Mouse (Mus musculus) megakaryocyte, embryonic 14.5 days (primary cell): Measurements from ENCODE around the gene Adgra3. TPM values are rescaled to one million over a fixed set of nuclear protein-coding genes. Genes with fewer than 3 reads are reported as not detected.

ENCODE experiments used
- H3K27me3 ChIP-seq: replicated peaks from 2 replicates; pipeline ENCODE3; 2012; ENCODE audit warnings: inconsistent platforms
- H3K36me3 ChIP-seq: replicated peaks from 2 replicates; pipeline ENCODE3; 2012; ENCODE audit warnings: low read length, inconsistent platforms, mixed read lengths
- H3K4me1 ChIP-seq: 2 replicates; pipeline ENCODE4 v1.6.1; 2012; ENCODE audit warnings: inconsistent platforms
- H3K4me3 ChIP-seq: replicated peaks from 2 replicates; pipeline ENCODE3; 2012; ENCODE audit warnings: moderate library complexity, mild to moderate bottlenecking, inconsistent platforms
- H3K9me3 ChIP-seq: 2 replicates; pipeline ENCODE4 v1.6.1; 2012; ENCODE audit warnings: inconsistent platforms
- FLI1 ChIP-seq: IDR thresholded peaks from 2 replicates; pipeline ENCODE4 v1.6.1; 2012; ENCODE audit warnings: low read length, inconsistent platforms, mixed read lengths
- GATA1 ChIP-seq: IDR thresholded peaks from 3 replicates; pipeline ENCODE4 v1.6.1; 2012; ENCODE audit warnings: mixed read lengths, low read length, inconsistent platforms, borderline replicate concordance
- polyA plus RNA-seq: library from polyadenylated mRNA; stranded (reverse); fragments of >175 nt; gene quantifications from 2 replicates; pipeline ENCODE4 v1.2.3, GENCODE M21; 2012; ENCODE audit warnings: low replicate concordance; ENCODE audit not compliant: insufficient read depth

The Adgra3 gene
- polyA plus RNA-seq, 1 experiment = 0.18 TPM

- H3K36me3 ChIP-seq = peaks cover 4% of the 10 kb centered on the region
- no peak for TF ChIP-seq FLI1
- TF ChIP-seq GATA1 = no peak
- H3K9me3 ChIP-seq = no peaks in the 10 kb centered on the region
- peaks cover 10% of the 10 kb centered on the region; the same call in 1 of the 2 replicates for H3K4me1 ChIP-seq
- H3K4me3 ChIP-seq = no peak overlapping the region
- H3K27me3 ChIP-seq = no peaks in the 10 kb centered on the region
Observed at GRCm38 (mm10) chr5:50049506-50049905, 9.3 kb downstream of the Adgra3 start.

GRCm38 (mm10) chr5:50048960-50049359, 9.8 kb downstream of the Adgra3 start:
- Histone ChIP-seq H3K4me3 (no peak overlapping the region), H3K9me3 (no peaks in the 10 kb centered on the region), H3K27me3 (no peaks in the 10 kb centered on the region), H3K4me1 (peaks cover 10% of the 10 kb centered on the region; the same call in 1 of the 2 replicates), H3K36me3 (peaks cover 4% of the 10 kb centered on the region)
- TF ChIP-seq GATA1 (no peak), FLI1 (no peak)

GRCm38 (mm10) chr5:50048271-50048851, 10.4 kb downstream of the Adgra3 start:
- Histone ChIP-seq H3K27me3 (no peaks in the 10 kb centered on the region), H3K4me3 (no peak overlapping the region), H3K36me3 (peaks cover 4% of the 10 kb centered on the region), H3K4me1 (peaks cover 10% of the 10 kb centered on the region; the same call in 1 of the 2 replicates), H3K9me3 (no peaks in the 10 kb centered on the region)
- TF ChIP-seq FLI1 (no peak), GATA1 (no peak)

GRCm38 (mm10) chr5:50045180-50045579, 13.6 kb downstream of the Adgra3 start:
- no peaks in the 10 kb centered on the region for H3K36me3 ChIP-seq
- TF ChIP-seq FLI1 = no peak
- TF ChIP-seq GATA1 = no peak
- no peak overlapping the region for H3K4me3 ChIP-seq
- H3K27me3 ChIP-seq = no peaks in the 10 kb centered on the region
- H3K4me1 ChIP-seq = peaks cover 6% of the 10 kb centered on the region; the same call in 1 of the 2 replicates
- no peaks in the 10 kb centered on the region for H3K9me3 ChIP-seq

- Histone ChIP-seq H3K4me3 (no peak overlapping the region), H3K4me1 (peaks cover 4% of the 10 kb centered on the region; the same call in 1 of the 2 replicates), H3K27me3 (no peaks in the 10 kb centered on the region), H3K36me3 (no peaks in the 10 kb centered on the region), H3K9me3 (no peaks in the 10 kb centered on the region)
- TF ChIP-seq FLI1 = no peak
- no peak for TF ChIP-seq GATA1
Observed at GRCm38 (mm10) chr5:50043677-50044076, 15.1 kb downstream of the Adgra3 start.

- H3K4me1 ChIP-seq = no peaks in the 10 kb centered on the region
- H3K4me3 ChIP-seq = no peak overlapping the region
- no peaks in the 10 kb centered on the region for H3K9me3 ChIP-seq
- no peaks in the 10 kb centered on the region for H3K27me3 ChIP-seq
- H3K36me3 ChIP-seq = no peaks in the 10 kb centered on the region
- TF ChIP-seq FLI1 = no peak
- TF ChIP-seq GATA1 = no peak
Observed at GRCm38 (mm10) chr5:50042274-50042943, 16.4 kb downstream of the Adgra3 start.

- TF ChIP-seq GATA1 (no peak), FLI1 (no peak)
- Histone ChIP-seq H3K9me3 (no peaks in the 10 kb centered on the region), H3K4me1 (peaks cover 9% of the 10 kb centered on the region), H3K36me3 (no peaks in the 10 kb centered on the region), H3K4me3 (no peak overlapping the region), H3K27me3 (peaks cover 2% of the 10 kb centered on the region)
Observed at GRCm38 (mm10) chr5:50039521-50039920, 19.3 kb downstream of the Adgra3 start.

GRCm38 (mm10) chr5:50037666-50038065, 21.1 kb downstream of the Adgra3 start:
- Histone ChIP-seq H3K36me3 (no peaks in the 10 kb centered on the region), H3K4me3 (no peak overlapping the region), H3K9me3 (no peaks in the 10 kb centered on the region), H3K27me3 (peaks cover 2% of the 10 kb centered on the region), H3K4me1 (peaks cover 22% of the 10 kb centered on the region)
- TF ChIP-seq FLI1 = no peak
- TF ChIP-seq GATA1 = no peak

GRCm38 (mm10) chr5:50034900-50035514, 23.8 kb downstream of the Adgra3 start:
- H3K9me3 ChIP-seq = no peaks in the 10 kb centered on the region
- peak overlapping the region; percentile 3 for H3K4me3 ChIP-seq
- TF ChIP-seq GATA1 (no peak), FLI1 (no peak)
- H3K27me3 ChIP-seq = peaks cover 2% of the 10 kb centered on the region
- no peaks in the 10 kb centered on the region for H3K36me3 ChIP-seq
- H3K4me1 ChIP-seq = peaks cover 37% of the 10 kb centered on the region

GRCm38 (mm10) chr5:50034231-50034630, 24.6 kb downstream of the Adgra3 start:
- no peaks in the 10 kb centered on the region for H3K9me3 ChIP-seq
- peaks cover 2% of the 10 kb centered on the region for H3K27me3 ChIP-seq
- TF ChIP-seq FLI1 (no peak), GATA1 (no peak)
- H3K4me3 ChIP-seq = peak overlapping the region; percentile 71
- no peaks in the 10 kb centered on the region for H3K36me3 ChIP-seq
- peaks cover 44% of the 10 kb centered on the region for H3K4me1 ChIP-seq
